Mouse (Mus musculus): ENCODE results near the gene Cd244a. TPM values are rescaled to one million over a fixed set of nuclear protein-coding genes. Genes with fewer than 3 reads are reported as not detected.

The Cd244a gene
- not detected in 2 replicates for total RNA-seq (2012; rRNA removed)
- not detected for polyA plus RNA-seq (2012; ENCODE audit: insufficient read depth in 1 of 2, insufficient read length in 2 of 2, low read depth in 1 of 2, low replicate concordance in 2 of 2, missing spikeins in 1 of 2)

DNA sequence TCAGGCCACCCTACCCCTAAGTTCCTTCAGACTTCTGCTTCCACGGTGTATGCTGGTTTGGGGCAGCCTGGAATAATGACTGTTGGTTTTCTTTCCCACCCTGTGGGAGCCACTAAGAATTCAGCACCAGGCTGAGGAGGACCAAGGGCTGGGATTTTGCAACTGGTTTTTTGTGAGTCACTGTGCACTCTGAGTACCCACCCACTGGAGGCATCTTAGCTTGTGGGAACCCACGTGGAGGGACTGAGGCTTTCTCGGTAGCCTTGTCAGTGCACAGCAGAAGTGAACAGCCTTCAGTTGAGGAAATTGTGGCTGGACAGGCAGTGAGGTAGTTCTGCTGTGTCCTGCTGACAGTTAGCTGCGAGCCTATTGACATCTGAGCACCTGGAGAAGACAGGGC lies at the start of gene Cd244a:
Cd244a (plus strand) TSS at position 296 of the 400 bp plus-strand sequence.
- Histone ChIP-seq H3K27me3 (ENCODE audit: control insufficient read depth in 1 of 2, insufficient read depth in 2 of 2, low read length in 2 of 2) (no peaks in the 10 kb centered on the region), H3K4me1 (ENCODE audit: control insufficient read depth in 1 of 2, insufficient read depth in 2 of 2, low read length in 2 of 2) (no peaks in the 10 kb centered on the region), H3K27ac (ENCODE audit: control insufficient read depth, low read depth, low read length) (no peak within 1 kb of the TSS), H3K79me2 (ENCODE audit: control insufficient read depth, insufficient read depth, low read length, poor library complexity) (no peaks in the 10 kb centered on the region), H3K4me3 (ENCODE audit: control insufficient read depth in 1 of 2, insufficient read depth in 1 of 2, low read depth in 2 of 2, low read length in 2 of 2) (no peak within 1 kb of the TSS), H3K9me3 (replicated peaks; ENCODE audit: insufficient read depth, low read length) (no peaks in the 10 kb centered on the region), H3K9ac (ENCODE audit: control insufficient read depth, low read depth, low read length, poor library complexity, severe bottlenecking) (no peak within 1 kb of the TSS), H3K36me3 (ENCODE audit: control insufficient read depth in 1 of 2, insufficient read depth in 2 of 2, low read length in 2 of 2) (no peaks in the 10 kb centered on the region)
- DNase-seq (ENCODE audit: low read depth, low spot score) = no peak
- TF ChIP-seq ELF1 (IDR thresholded peaks at IDR 0.05; ENCODE audit: low read depth, low read length) = no peak
- TF ChIP-seq RAD21 (IDR thresholded peaks at IDR 0.05; ENCODE audit: low read depth, low read length) = no peak
- TF ChIP-seq KAT2A (conservative IDR thresholded peaks at IDR 0.05; ENCODE audit: low read depth, low read length) = no peak
- TF ChIP-seq MAFK (IDR thresholded peaks at IDR 0.05; ENCODE audit: borderline replicate concordance, low read depth, low read length) = no peak
- TF ChIP-seq ZC3H11A (IDR thresholded peaks at IDR 0.05; ENCODE audit: low read depth, low read length) = no peak
- TF ChIP-seq MEF2A (IDR thresholded peaks at IDR 0.05; ENCODE audit: extremely low read depth, insufficient replicate concordance, low read depth, low read length, poor library complexity, severe bottlenecking) = no peak
- TF ChIP-seq CHD1 (IDR thresholded peaks at IDR 0.05; ENCODE audit: low read depth, low read length) = no peak
- TF ChIP-seq POLR2A (IDR thresholded peaks at IDR 0.05; ENCODE audit: control insufficient read depth in 1 of 2, insufficient read depth in 1 of 2, low read depth in 1 of 2, low read length in 2 of 2, poor library complexity in 1 of 2) = no peak
- no peak for TF ChIP-seq UBTF (IDR thresholded peaks at IDR 0.05; ENCODE audit: borderline replicate concordance, insufficient read depth, low read depth, low read length)
- no peak for TF ChIP-seq E2F4 (IDR thresholded peaks at IDR 0.05; ENCODE audit: borderline replicate concordance, low read depth, low read length)
- TF ChIP-seq SMC3 (IDR thresholded peaks at IDR 0.05; ENCODE audit: low read depth, low read length) = no peak

DNA sequence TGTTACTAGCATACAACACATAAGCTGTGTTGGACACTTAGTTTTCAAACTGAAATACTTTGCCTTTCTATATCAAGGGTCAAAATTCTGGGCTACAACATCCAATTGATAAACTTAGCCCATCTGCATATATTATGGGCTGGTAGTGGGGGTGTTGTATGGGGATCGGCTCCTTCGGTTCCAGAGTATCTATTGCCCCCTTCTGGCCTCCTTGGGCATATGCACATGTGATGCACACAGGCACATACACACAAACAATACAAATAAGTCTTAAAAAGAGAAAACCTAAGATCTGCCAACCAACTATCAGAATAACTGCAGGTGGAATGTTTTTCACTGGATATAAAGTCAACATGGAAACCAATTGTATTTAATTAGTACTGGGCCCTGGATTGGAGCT lies 45.8 kb upstream of the Cd244a start:
- H3K36me3 ChIP-seq (ENCODE audit: control insufficient read depth in 1 of 2, insufficient read depth in 2 of 2, low read length in 2 of 2) = no peaks in the 10 kb centered on the region
- H3K9me3 ChIP-seq (replicated peaks; ENCODE audit: insufficient read depth, low read length) = no peaks in the 10 kb centered on the region
- H3K4me1 ChIP-seq (ENCODE audit: control insufficient read depth in 1 of 2, insufficient read depth in 2 of 2, low read length in 2 of 2) = no peaks in the 10 kb centered on the region
- H3K9ac ChIP-seq (ENCODE audit: control insufficient read depth, low read depth, low read length, poor library complexity, severe bottlenecking) = no peak overlapping the region
- DNase-seq (ENCODE audit: low read depth, low spot score) = no peak
- H3K79me2 ChIP-seq (ENCODE audit: control insufficient read depth, insufficient read depth, low read length, poor library complexity) = no peaks in the 10 kb centered on the region
- TF ChIP-seq ZKSCAN1 (IDR thresholded peaks at IDR 0.05; ENCODE audit: low read depth, low read length) = no peak
- peak; percentile 15 to 35 (median 34); a peak in 4 of 6 replicates for TF ChIP-seq CTCF (IDR thresholded peaks at IDR 0.05 in 2 of 3, conservative IDR thresholded peaks at IDR 0.05 in 1 of 3; ENCODE audit: control insufficient read depth in 1 of 3, insufficient read depth in 1 of 3, low read depth in 2 of 3, low read length in 3 of 3, poor library complexity in 1 of 3, severe bottlenecking in 1 of 3)
- TF ChIP-seq CHD2 (IDR thresholded peaks at IDR 0.05; ENCODE audit: low read length) = no peak
- no peak for TF ChIP-seq MYC (IDR thresholded peaks at IDR 0.05; ENCODE audit: low read depth, low read length)
- no peak for TF ChIP-seq POLR2AphosphoS2 (IDR thresholded peaks at IDR 0.05; ENCODE audit: low read length)
- TF ChIP-seq JUND (IDR thresholded peaks at IDR 0.05; ENCODE audit: low read depth, low read length) = no peak
- peaks cover 1 to 2% of the 10 kb centered on the region in 2 experiments; a peak in 2 of 4 replicates for H3K27me3 ChIP-seq (ENCODE audit: control insufficient read depth in 1 of 2, insufficient read depth in 2 of 2, low read length in 2 of 2)
- H3K27ac ChIP-seq (ENCODE audit: control insufficient read depth, low read depth, low read length) = no peak overlapping the region
- no peak overlapping the region for H3K4me3 ChIP-seq (ENCODE audit: control insufficient read depth in 1 of 2, insufficient read depth in 1 of 2, low read depth in 2 of 2, low read length in 2 of 2)
